Mouse (Mus musculus) megakaryocyte progenitor cell, adult 5-6 weeks (primary cell): Measurements from ENCODE around the gene Tubg1. TPM values are rescaled to one million over a fixed set of nuclear protein-coding genes. Genes with fewer than 3 reads are reported as not detected.

Source experiments
- total RNA-seq, 2 experiments: library from RNA; stranded (forward) in 1 of 2; stranded (reverse) in 1 of 2; fragments of 157-497, 149-512 nt in 1 of 2; fragments of 200-1000 nt in 1 of 2; gene quantifications; 2 replicates each; pipeline versions ENCODE4 v1.2.3 to v1.2.4; 2015 to 2017

Tubg1 gene
- total RNA-seq, 2 experiments from 2014 or later: 21.2 to 43.3 TPM

Other genes with a start within 250 kb of the Tubg1 start
- gene Stat3, start 180.4 kb upstream of the Tubg1 start, total RNA-seq (2015): 38.3 and 38.6 TPM in 2 replicates
- gene Stat3, start 180.4 kb upstream of the Tubg1 start, total RNA-seq (2017): 78.6 and 85.3 TPM in 2 replicates
- 0.51 and 1.7 TPM in 2 replicates for gene Cavin1, start 149.1 kb upstream of the Tubg1 start, total RNA-seq (2015)
- 1.4 and 2.5 TPM in 2 replicates for gene Cavin1, start 149.1 kb upstream of the Tubg1 start, total RNA-seq (2017)
- 21.4 and 35.3 TPM in 2 replicates for gene Atp6v0a1, start 110.5 kb upstream of the Tubg1 start, total RNA-seq (2015)
- gene Atp6v0a1, start 110.5 kb upstream of the Tubg1 start, total RNA-seq (2017): 38.1 and 50.1 TPM in 2 replicates
- gene Naglu, start 49.9 kb upstream of the Tubg1 start, total RNA-seq (2015): 6.0 and 8.4 TPM in 2 replicates
- gene Naglu, start 49.9 kb upstream of the Tubg1 start, total RNA-seq (2017): 9.9 and 12.0 TPM in 2 replicates
- gene Hsd17b1, start 41.5 kb upstream of the Tubg1 start, total RNA-seq (2015): 6.0 and 9.8 TPM in 2 replicates
- 3.2 and 5.2 TPM in 2 replicates for gene Hsd17b1, start 41.5 kb upstream of the Tubg1 start, total RNA-seq (2017)
- gene Coasy, start 37.4 kb upstream of the Tubg1 start, total RNA-seq (2015): 19.8 and 28.1 TPM in 2 replicates
- 28.0 and 31.7 TPM in 2 replicates for gene Coasy, start 37.4 kb upstream of the Tubg1 start, total RNA-seq (2017)
- gene Mlx, start 32.7 kb upstream of the Tubg1 start, total RNA-seq (2015): 76.4 and 83.6 TPM in 2 replicates
- 84.7 and 90.0 TPM in 2 replicates for gene Mlx, start 32.7 kb upstream of the Tubg1 start, total RNA-seq (2017)
- 32.7 and 40.2 TPM in 2 replicates for gene Psmc3ip, start 24.5 kb upstream of the Tubg1 start, total RNA-seq (2015)
- 58.6 and 67.8 TPM in 2 replicates for gene Psmc3ip, start 24.5 kb upstream of the Tubg1 start, total RNA-seq (2017)
- gene Retreg3, start within 50 bp of the Tubg1 start, total RNA-seq (2015): 7.3 and 8.1 TPM in 2 replicates
- gene Retreg3, start within 50 bp of the Tubg1 start, total RNA-seq (2017): 24.0 and 25.7 TPM in 2 replicates
- not detected in 2 replicates for gene Tubg2, start 36.0 kb downstream of the Tubg1 start, total RNA-seq (2015)
- gene Tubg2, start 36.0 kb downstream of the Tubg1 start, total RNA-seq (2017): not detected in 2 replicates
- 0.51 and 0.77 TPM in 2 replicates for gene Cntnap1, start 50.6 kb downstream of the Tubg1 start, total RNA-seq (2015)
- 0.34 and 0.87 TPM in 2 replicates for gene Cntnap1, start 50.6 kb downstream of the Tubg1 start, total RNA-seq (2017)
- gene Plekhh3, start 51.4 kb downstream of the Tubg1 start, total RNA-seq (2015): 0.66 TPM in 1 of 2 replicates, not detected in the other
- 0.14 and 1.0 TPM in 2 replicates for gene Plekhh3, start 51.4 kb downstream of the Tubg1 start, total RNA-seq (2017)
- gene Ccr10, start 55.5 kb downstream of the Tubg1 start, total RNA-seq (2015): not detected in 2 replicates
- 0.41 TPM in 1 of 2 replicates, not detected in the other for gene Ccr10, start 55.5 kb downstream of the Tubg1 start, total RNA-seq (2017)
- 13.8 and 15.8 TPM in 2 replicates for gene Ezh1, start 106.5 kb downstream of the Tubg1 start, total RNA-seq (2015)
- 13.2 and 15.8 TPM in 2 replicates for gene Ezh1, start 106.5 kb downstream of the Tubg1 start, total RNA-seq (2017)
- 0.88 TPM in 1 of 2 replicates, not detected in the other for gene Ramp2, start 126.1 kb downstream of the Tubg1 start, total RNA-seq (2015)
- gene Ramp2, start 126.1 kb downstream of the Tubg1 start, total RNA-seq (2017): 1.9 TPM in 1 of 2 replicates, not detected in the other
- gene Vps25, start 133.8 kb downstream of the Tubg1 start, total RNA-seq (2015): 261 and 263 TPM in 2 replicates
- 70.4 and 86.9 TPM in 2 replicates for gene Vps25, start 133.8 kb downstream of the Tubg1 start, total RNA-seq (2017)
- not detected in 2 replicates for gene Wnk4, start 140.6 kb downstream of the Tubg1 start, total RNA-seq (2015)
- gene Wnk4, start 140.6 kb downstream of the Tubg1 start, total RNA-seq (2017): not detected in 2 replicates
- 1.1 and 2.0 TPM in 2 replicates for gene Cntd1, start 159.1 kb downstream of the Tubg1 start, total RNA-seq (2015)
- 1.2 and 1.3 TPM in 2 replicates for gene Cntd1, start 159.1 kb downstream of the Tubg1 start, total RNA-seq (2017)
- 74.0 and 91.0 TPM in 2 replicates for gene Coa3, start 159.2 kb downstream of the Tubg1 start, total RNA-seq (2015)
- gene Coa3, start 159.2 kb downstream of the Tubg1 start, total RNA-seq (2017): 43.7 and 47.8 TPM in 2 replicates
- gene Becn1, start 182.3 kb downstream of the Tubg1 start, total RNA-seq (2015): 49.8 and 61.2 TPM in 2 replicates
- gene Becn1, start 182.3 kb downstream of the Tubg1 start, total RNA-seq (2017): 161 and 166 TPM in 2 replicates
- 208 and 220 TPM in 2 replicates for gene Psme3, start 196.3 kb downstream of the Tubg1 start, total RNA-seq (2015)
- gene Psme3, start 196.3 kb downstream of the Tubg1 start, total RNA-seq (2017): 116 and 120 TPM in 2 replicates
- 1.5 and 2.0 TPM in 2 replicates for gene Aoc2, start 205.1 kb downstream of the Tubg1 start, total RNA-seq (2015)
- 0.75 and 1.6 TPM in 2 replicates for gene Aoc2, start 205.1 kb downstream of the Tubg1 start, total RNA-seq (2017)
- gene Aoc3, start 210.7 kb downstream of the Tubg1 start, total RNA-seq (2015): 0.15 and 0.29 TPM in 2 replicates
- not detected in 2 replicates for gene Aoc3, start 210.7 kb downstream of the Tubg1 start, total RNA-seq (2017)
- gene G6pc, start 247.6 kb downstream of the Tubg1 start, total RNA-seq (2015): not detected in 2 replicates
- not detected in 2 replicates for gene G6pc, start 247.6 kb downstream of the Tubg1 start, total RNA-seq (2017)